Mouse (Mus musculus) hindbrain, embryonic 15.5 days (tissue): Measurements from ENCODE around the gene Tollip. TPM values are rescaled to one million over a fixed set of nuclear protein-coding genes. Genes with fewer than 3 reads are reported as not detected.

Source experiments
- ATAC-seq: fragments of 200-750 bp; cut with Nextera tagmentation; 2 replicates; pipeline ENCODE4 v1.8.0; 2017; ENCODE audit warnings: low read depth, moderate number of reproducible peaks, moderate TSS enrichment; ENCODE audit not compliant: low FRiP score
- H3K27ac ChIP-seq: fragments of 300-500 bp; sonication (generic); replicated peaks from 2 replicates; pipeline ENCODE4 v1.5.1; 2015; ENCODE audit warnings: mild to moderate bottlenecking, inconsistent platforms
- H3K27me3 ChIP-seq: fragments of 300-500 bp; sonication (generic); 2 replicates; pipeline ENCODE4 v1.6.1; 2015; ENCODE audit warnings: control low read depth, inconsistent platforms
- H3K36me3 ChIP-seq: fragments of 300-500 bp; sonication (generic); 2 replicates; pipeline ENCODE4 v1.6.1; 2015; ENCODE audit warnings: control low read depth, inconsistent platforms
- H3K4me1 ChIP-seq: fragments of 300-500 bp; sonication (generic); replicated peaks from 2 replicates; pipeline ENCODE4 v1.6.1; 2015; ENCODE audit warnings: control low read depth, inconsistent platforms
- H3K4me2 ChIP-seq: fragments of 300-500 bp; sonication (generic); 2 replicates; pipeline ENCODE4 v1.6.1; 2015; ENCODE audit warnings: moderate library complexity, mild to moderate bottlenecking, inconsistent platforms
- H3K4me3 ChIP-seq: fragments of 300-500 bp; sonication (generic); 2 replicates; pipeline ENCODE4 v1.5.1; 2015; ENCODE audit warnings: mild to moderate bottlenecking, inconsistent platforms
- H3K9ac ChIP-seq: fragments of 300-500 bp; sonication (generic); 2 replicates; pipeline ENCODE4 v1.6.1; 2015; ENCODE audit warnings: inconsistent platforms
- H3K9me3 ChIP-seq: fragments of 300-500 bp; sonication (generic); 2 replicates; pipeline ENCODE4 v1.6.1; 2016; ENCODE audit warnings: control low read depth, inconsistent platforms
- WGBS: fragments of 180-500 bp; shearing (Covaris S2); methylation state at CpG from one replicate; pipeline ENCODE4 v1.1.7; 2015; 5-methylcytosine and 5-hydroxymethylcytosine counted together
- polyA plus RNA-seq: library from polyadenylated mRNA; unstranded; fragments of >200 nt; fragmentation: Nextera tagmentation; extraction: Ambion mirVana; gene quantifications from 2 replicates; pipeline ENCODE4 v1.2.1, GENCODE M21; 2015

The Tollip gene
- polyA plus RNA-seq, 1 experiment from 2014 or later, result 80.3 TPM

DNA sequence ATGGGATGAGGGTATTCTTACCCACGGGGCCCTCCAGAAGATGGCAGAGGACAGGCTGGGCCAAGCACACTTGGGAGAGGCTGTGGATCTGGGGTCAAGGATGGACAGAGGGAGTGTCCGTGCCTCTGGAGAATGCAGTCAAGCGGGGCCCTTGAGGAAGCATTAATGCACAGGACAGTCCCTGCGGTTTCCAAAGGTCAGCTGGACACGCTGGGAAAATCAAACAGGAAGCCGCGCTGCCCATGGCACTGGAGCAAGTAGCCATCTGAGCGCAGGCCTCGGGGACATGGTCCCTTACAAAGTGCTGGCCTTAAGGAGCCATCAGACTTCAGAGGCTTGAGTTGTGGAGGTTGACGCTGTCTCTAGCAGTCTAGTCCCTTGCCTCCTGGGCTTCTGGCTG, 78.0 kb downstream of the Tollip start:
- 91% methylated on average over 10 of the region's 10 CpGs for WGBS
- Histone ChIP-seq H3K4me1 (no peaks in the 10 kb centered on the region), H3K4me3 (no peak overlapping the region), H3K9me3 (no peaks in the 10 kb centered on the region), H3K9ac (no peak overlapping the region), H3K27ac (no peak overlapping the region), H3K36me3 (no peaks in the 10 kb centered on the region), H3K27me3 (no peaks in the 10 kb centered on the region), H3K4me2 (no peak overlapping the region)
- ATAC-seq, result no peak

DNA sequence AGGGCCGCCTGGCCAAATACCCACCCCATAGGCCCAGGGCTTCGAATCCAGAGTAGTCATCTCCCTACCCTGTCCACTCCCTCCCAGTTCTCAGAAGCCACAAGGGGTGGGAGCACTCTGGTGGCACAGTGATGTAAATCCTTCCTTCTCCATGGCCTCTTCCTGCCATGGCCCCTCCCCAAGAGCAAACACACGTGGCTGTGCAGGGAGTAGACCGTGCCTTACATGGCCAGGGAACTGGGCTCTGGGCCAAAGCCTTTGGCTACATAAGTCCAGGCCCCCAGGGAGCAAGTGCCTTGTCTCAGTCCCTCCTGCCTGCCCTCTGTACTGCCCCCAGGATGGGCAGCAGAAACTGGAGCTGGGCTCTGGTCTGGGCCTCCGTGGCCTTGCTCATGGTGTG, 79.5 kb downstream of the Tollip start, which contains the start of gene Muc5b:
Gene Muc5b, plus strand, starts transcription at position 292 of the 400 bp plus-strand sequence.
- Histone ChIP-seq H3K36me3 (no peaks in the 10 kb centered on the region), H3K27me3 (no peaks in the 10 kb centered on the region), H3K4me1 (no peaks in the 10 kb centered on the region), H3K27ac (no peak within 1 kb of the TSS), H3K4me3 (no peak within 1 kb of the TSS), H3K9me3 (no peaks in the 10 kb centered on the region), H3K4me2 (no peak within 1 kb of the TSS), H3K9ac (no peak within 1 kb of the TSS)
- 71% methylated on average over 5 of the region's 5 CpGs for WGBS
- ATAC-seq, result no peak

DNA sequence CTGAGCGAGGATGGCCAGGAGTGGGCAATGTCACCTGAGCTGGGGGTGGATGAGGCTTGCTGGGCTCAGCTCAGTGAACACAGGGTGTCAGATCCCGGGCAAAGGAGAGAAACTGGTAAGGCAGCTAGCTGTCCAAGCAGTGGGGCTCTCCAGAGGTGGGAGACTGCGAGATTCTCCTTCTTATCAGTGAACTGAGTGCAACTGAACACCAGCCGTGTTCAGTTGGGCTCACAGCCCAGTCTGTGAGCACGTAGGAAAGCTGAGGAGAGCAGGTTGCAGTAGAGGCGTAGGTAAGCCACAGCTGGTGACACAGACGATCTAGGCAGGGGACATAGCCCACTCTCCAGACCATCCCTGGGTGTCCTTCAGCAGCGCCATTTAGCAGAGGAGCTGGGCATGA, 81.9 kb downstream of the Tollip start:
- Histone ChIP-seq H3K9ac (no peak overlapping the region), H3K27me3 (no peaks in the 10 kb centered on the region), H3K4me2 (no peak overlapping the region), H3K9me3 (no peaks in the 10 kb centered on the region), H3K36me3 (no peaks in the 10 kb centered on the region), H3K4me1 (no peaks in the 10 kb centered on the region), H3K27ac (no peak overlapping the region), H3K4me3 (no peak overlapping the region)
- WGBS, result 80% methylated on average over 8 of the region's 8 CpGs
- no peak for ATAC-seq

DNA sequence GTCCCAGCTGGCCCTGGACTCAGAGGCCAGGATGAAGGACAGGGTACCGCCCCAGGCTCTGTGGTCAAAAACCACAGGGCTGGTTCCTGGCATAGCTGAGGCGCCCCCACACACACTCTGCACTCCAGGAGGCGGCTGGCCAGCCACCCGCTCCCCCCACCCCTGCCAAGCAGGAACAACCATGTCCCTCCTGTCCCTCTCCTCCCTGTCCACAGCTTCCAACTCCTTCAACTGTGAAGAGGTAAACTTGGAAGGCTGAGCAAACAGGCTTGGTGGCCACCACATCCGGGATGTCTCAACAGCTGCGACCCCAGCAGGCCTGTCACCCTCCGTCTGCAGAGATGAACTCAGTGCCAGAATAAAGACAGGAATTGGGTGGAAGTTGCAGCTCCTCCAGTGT, 82.4 kb downstream of the Tollip start:
- no peak for ATAC-seq
- Histone ChIP-seq H3K9me3 (no peaks in the 10 kb centered on the region), H3K27me3 (no peaks in the 10 kb centered on the region), H3K27ac (no peak overlapping the region), H3K4me3 (no peak overlapping the region), H3K4me1 (no peaks in the 10 kb centered on the region), H3K9ac (no peak overlapping the region), H3K36me3 (no peaks in the 10 kb centered on the region), H3K4me2 (no peak overlapping the region)
- whole genome bisulfite sequencing, result 81% methylated on average over 7 of the region's 7 CpGs

Other genes starting within 250 kb of the Tollip start
- gene Muc2, start 228.2 kb downstream of the Tollip start, polyA plus RNA-seq, result 0.22 and 0.29 TPM in 2 replicates
- not detected in 2 replicates for gene Muc5ac, start 129.5 kb downstream of the Tollip start, polyA plus RNA-seq
- 0.01 and 0.03 TPM in 2 replicates for gene Muc5b, start 79.4 kb downstream of the Tollip start, polyA plus RNA-seq
- gene Brsk2, start 31.2 kb upstream of the Tollip start, polyA plus RNA-seq, result 20.6 and 23.1 TPM in 2 replicates
- 50.8 and 53.4 TPM in 2 replicates for gene Mob2, start 142.6 kb upstream of the Tollip start, polyA plus RNA-seq
- 117 and 134 TPM in 2 replicates for gene Dusp8, start 177.3 kb upstream of the Tollip start, polyA plus RNA-seq
- gene Gm45618, start 202.2 kb upstream of the Tollip start, polyA plus RNA-seq, result 0.43 TPM in 1 of 2 replicates, not detected in the other
- not detected in 2 replicates for gene Gm39115, start 217.5 kb upstream of the Tollip start, polyA plus RNA-seq
- not detected in 2 replicates for gene Gm45337, start 226.1 kb upstream of the Tollip start, polyA plus RNA-seq
- gene Gm29735, start 238.6 kb upstream of the Tollip start, polyA plus RNA-seq, result not detected in 2 replicates
- 0.14 TPM in 1 of 2 replicates, not detected in the other for gene Gm4553, start 247.2 kb upstream of the Tollip start, polyA plus RNA-seq